Mouse (Mus musculus) forebrain, embryonic 15.5 days (tissue): ENCODE measurements around the gene Vps4b. TPM values are rescaled to one million over a fixed set of nuclear protein-coding genes. Genes with fewer than 3 reads are reported as not detected.
A peak's percentile ranks its signal among the peaks of the same experiment; 100 is the strongest.
"Not testable (repeated sequence)": the region's sequence is repeated elsewhere in the genome, so short reads cannot be mapped to it uniquely, and the experiment has no call there.

Experiments
- ATAC-seq: fragments of 200-750 bp; cut with Nextera tagmentation; replicated peaks from 2 replicates; pipeline ENCODE4 v1.8.0; 2017; ENCODE audit warnings: mild to moderate bottlenecking, moderate TSS enrichment, moderate library complexity
- H3K27ac ChIP-seq: fragments of 300-500 bp; sonication (generic); replicated peaks from 2 replicates; pipeline ENCODE4 v1.5.1; 2015; ENCODE audit warnings: mild to moderate bottlenecking, inconsistent platforms
- H3K27me3 ChIP-seq: fragments of 300-500 bp; sonication (generic); 2 replicates; pipeline ENCODE4 v1.6.1; 2015; ENCODE audit warnings: inconsistent platforms
- H3K36me3 ChIP-seq: fragments of 300-500 bp; sonication (generic); 2 replicates; pipeline ENCODE4 v1.6.1; 2015; ENCODE audit warnings: mild to moderate bottlenecking, inconsistent platforms
- H3K4me1 ChIP-seq: fragments of 300-500 bp; sonication (generic); 2 replicates; pipeline ENCODE4 v1.6.1; 2015; ENCODE audit warnings: inconsistent platforms
- H3K4me2 ChIP-seq: fragments of 300-500 bp; sonication (generic); replicated peaks from 2 replicates; pipeline ENCODE4 v1.6.1; 2015; ENCODE audit warnings: mild to moderate bottlenecking, inconsistent platforms
- H3K4me3 ChIP-seq: fragments of 300-500 bp; sonication (generic); 2 replicates; pipeline ENCODE4 v1.5.1; 2015; ENCODE audit warnings: mild to moderate bottlenecking, inconsistent platforms
- H3K9ac ChIP-seq: fragments of 300-500 bp; sonication (generic); replicated peaks from 2 replicates; pipeline ENCODE4 v1.6.1; 2015; ENCODE audit warnings: mild to moderate bottlenecking, inconsistent platforms
- H3K9me3 ChIP-seq: fragments of 300-500 bp; sonication (generic); 2 replicates; pipeline ENCODE4 v1.6.1; 2016; ENCODE audit warnings: inconsistent platforms
- WGBS: fragments of 180-500 bp; shearing (Covaris S2); methylation state at CpG from one replicate; pipeline ENCODE4 v1.1.7; 2015; ENCODE audit warnings: mixed read lengths; 5-methylcytosine and 5-hydroxymethylcytosine counted together
- polyA plus RNA-seq: library from polyadenylated mRNA; unstranded; fragments of >200 nt; fragmentation: Nextera tagmentation; extraction: Ambion mirVana; gene quantifications from 2 replicates; pipeline ENCODE4 v1.2.1, GENCODE M21; 2015

The Vps4b gene
- polyA plus RNA-seq, 1 experiment from 2014 or later = 44.8 TPM

DNA sequence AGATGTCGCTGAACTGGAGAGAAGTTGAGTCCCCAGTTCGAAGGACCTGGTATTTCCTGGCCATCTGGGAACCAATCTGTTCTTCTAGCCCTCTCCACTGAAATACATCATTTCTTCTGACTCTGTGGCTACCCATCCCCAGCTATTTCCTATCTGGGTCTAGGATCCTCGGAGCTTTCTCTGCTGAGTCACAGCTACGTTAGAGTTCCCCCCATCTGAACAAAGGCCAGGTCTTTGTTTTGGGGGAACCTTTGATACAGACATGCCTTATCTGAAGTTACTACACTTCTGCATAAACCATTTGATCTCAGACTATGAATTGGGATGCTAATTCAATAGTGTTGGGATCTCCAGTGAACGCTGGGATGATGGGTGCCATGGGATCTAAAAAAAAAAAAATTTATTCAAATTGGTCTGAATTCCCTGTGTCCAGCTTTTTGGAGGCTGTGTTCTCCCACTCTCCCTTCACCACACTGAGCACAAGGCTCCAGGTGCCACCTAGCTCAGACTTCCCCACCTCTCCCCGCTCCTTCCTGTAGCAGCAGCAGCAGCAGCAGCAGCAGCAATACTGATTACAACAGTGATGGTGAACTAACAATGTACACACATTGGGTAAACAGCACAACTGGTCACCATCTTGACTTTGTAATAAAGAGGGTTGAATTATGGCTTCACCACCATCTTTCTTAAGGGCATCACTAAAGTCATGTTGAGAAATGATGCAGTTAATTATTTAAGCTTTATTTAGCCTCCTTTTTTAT is 47.8 kb downstream of the Vps4b start:
- Histone ChIP-seq H3K36me3 (peaks cover 14% of the 10 kb centered on the region), H3K27me3 (no peaks in the 10 kb centered on the region), H3K4me1 (no peaks in the 10 kb centered on the region), H3K9me3 (no peaks in the 10 kb centered on the region), H3K27ac (no peak overlapping the region), H3K4me2 (no peak overlapping the region), H3K9ac (no peak overlapping the region), H3K4me3 (no peak overlapping the region)
- ATAC-seq = no peak
- 87% methylated on average over 6 of the region's 6 CpGs for WGBS

DNA sequence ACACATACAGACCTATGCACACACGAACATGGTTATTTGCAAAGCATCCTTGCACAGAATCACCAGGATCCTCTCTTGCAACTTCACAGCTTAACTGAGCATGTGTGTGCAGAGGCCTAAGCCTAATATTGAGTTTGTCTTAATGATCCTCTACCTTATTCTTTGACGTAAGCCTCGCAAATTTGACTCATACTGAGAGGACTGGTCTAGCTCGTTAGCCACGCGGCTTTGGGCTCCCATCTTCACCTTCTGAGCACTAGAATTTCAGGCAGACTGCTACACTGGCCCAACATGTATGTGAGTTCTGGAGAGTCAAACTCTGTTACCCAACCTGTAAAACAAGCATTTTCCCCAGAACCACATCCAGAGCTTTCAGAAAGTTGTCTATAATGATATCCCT is 53.5 kb downstream of the Vps4b start:
- ATAC-seq = no peak
- 67% methylated on average over 6 of the region's 6 CpGs for WGBS

DNA sequence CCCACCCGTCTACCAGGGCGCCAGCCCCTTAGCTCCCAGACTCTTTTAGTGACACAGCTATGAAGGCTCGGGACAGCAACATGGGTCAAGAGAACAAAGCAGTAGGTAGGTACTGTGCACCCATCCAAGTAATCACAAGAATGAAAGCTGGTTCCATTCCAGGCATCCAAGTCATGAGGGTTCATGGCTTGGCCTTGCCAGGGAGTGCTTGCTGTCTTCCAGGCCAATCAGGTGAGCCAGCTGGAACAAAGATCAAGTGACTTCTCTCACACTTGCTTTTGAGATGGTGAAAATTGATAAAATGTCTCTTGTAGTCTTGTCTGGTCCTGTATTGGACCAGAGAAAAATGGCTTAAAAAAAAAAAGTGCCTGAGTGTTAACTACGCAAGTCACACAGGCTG is 55.8 kb downstream of the Vps4b start:
- Histone ChIP-seq H3K4me3 (no peak overlapping the region), H3K9me3 (no peaks in the 10 kb centered on the region), H3K36me3 (no peaks in the 10 kb centered on the region; the same call in 1 of the 2 replicates), H3K27ac (no peak overlapping the region), H3K9ac (no peak overlapping the region), H3K27me3 (no peaks in the 10 kb centered on the region), H3K4me2 (no peak overlapping the region), H3K4me1 (no peaks in the 10 kb centered on the region)
- no peak for ATAC-seq
- WGBS = 93% methylated on average over 4 of the region's 4 CpGs

More for the DNA sequence above, 53.5 kb downstream of the Vps4b start:
- H3K9ac ChIP-seq = no peak overlapping the region
- no peaks in the 10 kb centered on the region for H3K9me3 ChIP-seq
- H3K4me2 ChIP-seq = no peak overlapping the region
- no peak overlapping the region for H3K27ac ChIP-seq
- no peaks in the 10 kb centered on the region for H3K27me3 ChIP-seq
- H3K4me3 ChIP-seq = no peak overlapping the region
- H3K4me1 ChIP-seq = no peaks in the 10 kb centered on the region
- peaks cover 14% of the 10 kb centered on the region for H3K36me3 ChIP-seq

DNA sequence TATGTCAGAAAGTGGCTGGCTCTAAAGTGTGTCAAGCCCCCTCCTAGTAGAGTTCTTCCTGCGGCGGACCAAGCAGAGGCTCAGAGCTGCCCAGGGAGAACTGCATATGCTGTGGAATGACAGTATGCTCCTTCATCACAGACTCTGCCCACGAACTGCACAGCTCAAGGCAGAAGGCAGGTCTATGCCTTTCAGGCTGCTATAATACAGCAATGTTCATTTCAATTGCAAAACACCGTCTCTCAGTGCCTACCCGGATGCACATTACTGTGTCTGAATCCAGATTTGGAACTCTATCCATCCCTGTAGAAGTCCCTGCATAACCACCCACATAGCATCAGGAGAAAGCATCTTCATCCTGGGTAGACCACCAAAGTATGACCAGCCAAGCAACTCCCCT is 56.7 kb downstream of the Vps4b start:
- Histone ChIP-seq H3K4me1 (no peaks in the 10 kb centered on the region), H3K36me3 (no peaks in the 10 kb centered on the region), H3K4me3 (no peak overlapping the region), H3K9ac (no peak overlapping the region), H3K27me3 (no peaks in the 10 kb centered on the region), H3K9me3 (no peaks in the 10 kb centered on the region), H3K27ac (no peak overlapping the region), H3K4me2 (no peak overlapping the region)
- ATAC-seq = no peak
- 91% methylated on average over 5 of the region's 5 CpGs for WGBS

DNA sequence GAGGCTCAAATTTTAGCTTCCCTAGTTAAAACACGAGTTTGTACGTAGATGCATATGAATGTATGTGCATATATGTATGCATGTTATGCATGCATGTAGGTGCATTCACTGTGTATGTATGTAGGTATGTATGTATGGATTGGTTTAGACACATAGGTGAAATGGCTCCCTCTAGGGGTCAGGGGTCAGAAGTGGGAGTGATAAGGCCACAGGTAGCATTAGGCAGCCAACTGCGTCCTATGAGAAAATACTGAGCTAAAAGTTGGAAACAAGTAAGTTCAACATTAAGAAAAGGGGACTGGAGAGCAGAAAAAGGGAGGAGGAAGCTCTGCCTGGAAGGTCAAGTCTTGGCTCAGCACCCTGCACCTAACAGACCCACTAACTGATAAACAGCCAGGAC is 58.4 kb downstream of the Vps4b start:
- Histone ChIP-seq H3K27ac (no peak overlapping the region), H3K36me3 (peaks cover 5% of the 10 kb centered on the region; the same call in 1 of the 2 replicates), H3K4me2 (no peak overlapping the region), H3K4me3 (no peak overlapping the region), H3K4me1 (no peaks in the 10 kb centered on the region), H3K9ac (no peak overlapping the region), H3K27me3 (no peaks in the 10 kb centered on the region), H3K9me3 (no peaks in the 10 kb centered on the region)
- ATAC-seq = no peak
- 89% methylated on average over 3 of the region's 3 CpGs for WGBS

DNA sequence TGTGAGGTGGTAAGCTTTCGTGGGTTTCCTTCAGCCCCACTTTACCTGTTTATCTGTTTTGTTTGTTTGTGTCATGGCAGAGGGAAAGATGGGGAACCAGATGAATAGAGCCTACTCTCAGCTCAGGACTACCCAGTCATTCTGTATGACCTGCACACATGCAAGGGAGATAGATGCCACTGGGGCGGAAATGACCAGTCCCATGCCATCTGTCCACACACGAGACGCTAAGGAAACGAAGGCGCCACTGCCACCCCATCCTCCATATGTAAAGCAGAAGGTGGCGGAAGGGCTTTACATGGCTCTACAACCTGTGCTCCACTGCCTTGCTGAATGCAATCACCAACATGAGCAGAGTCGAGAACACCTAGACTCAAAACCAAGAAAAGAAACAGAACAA is 60.3 kb downstream of the Vps4b start:
- H3K27me3 ChIP-seq = no peaks in the 10 kb centered on the region
- 89% methylated on average over 8 of the region's 8 CpGs for WGBS
- peaks cover 5% of the 10 kb centered on the region; the same call in 1 of the 2 replicates for H3K36me3 ChIP-seq
- no peaks in the 10 kb centered on the region for H3K4me1 ChIP-seq
- H3K9ac ChIP-seq = no peak overlapping the region
- H3K9me3 ChIP-seq = no peaks in the 10 kb centered on the region
- H3K4me2 ChIP-seq = no peak overlapping the region
- no peak overlapping the region for H3K4me3 ChIP-seq
- ATAC-seq = no peak
- H3K27ac ChIP-seq = no peak overlapping the region

DNA sequence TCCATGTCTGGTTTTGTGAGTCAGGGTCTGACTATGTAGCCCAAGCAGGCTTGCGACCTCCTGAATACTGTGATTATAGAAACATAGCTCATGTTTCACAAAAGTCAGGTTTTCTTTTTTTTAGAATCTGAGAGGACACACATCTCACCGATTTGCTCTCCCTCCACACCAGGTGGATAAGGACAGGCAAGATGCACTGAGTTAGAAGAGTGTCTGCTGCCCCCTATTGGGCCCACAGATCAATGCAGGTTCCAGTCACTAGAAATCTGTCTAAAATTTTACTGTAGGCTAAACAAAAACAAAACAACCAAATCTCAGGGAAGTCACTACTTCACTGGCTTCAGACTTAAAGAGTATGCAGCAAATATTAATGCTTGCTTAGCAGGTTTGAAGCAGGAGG is 60.9 kb downstream of the Vps4b start:
- no peak overlapping the region for H3K4me3 ChIP-seq
- H3K4me1 ChIP-seq = no peaks in the 10 kb centered on the region
- no peaks in the 10 kb centered on the region for H3K9me3 ChIP-seq
- no peaks in the 10 kb centered on the region for H3K27me3 ChIP-seq
- no peak overlapping the region for H3K9ac ChIP-seq
- H3K36me3 ChIP-seq = peaks cover 5% of the 10 kb centered on the region; the same call in 1 of the 2 replicates
- ATAC-seq = 0 out of 2 replicates have a peak, but pooled peaks have one; percentile 13
- 51% methylated on average over 2 of the region's 2 CpGs for WGBS
- no peak overlapping the region for H3K4me2 ChIP-seq
- H3K27ac ChIP-seq = no peak overlapping the region

DNA sequence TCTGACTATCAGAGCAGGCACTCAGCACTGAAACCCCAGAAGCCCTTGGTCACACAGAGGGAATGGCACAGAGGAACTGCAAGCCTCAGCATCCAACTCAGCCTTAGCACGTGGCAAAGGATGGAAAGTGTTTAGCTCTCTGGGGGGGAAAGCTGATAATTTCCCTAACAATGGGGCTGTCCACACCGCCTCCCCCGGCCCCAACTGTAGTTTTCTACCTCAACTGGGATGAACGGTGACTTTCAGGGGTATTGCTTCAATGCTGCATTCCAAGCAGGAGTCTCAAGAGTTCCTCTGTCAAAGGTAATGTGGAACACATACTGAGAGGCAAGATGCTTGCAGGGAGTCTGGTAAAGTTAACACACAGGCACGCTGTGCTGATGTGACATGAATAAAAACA is 74.5 kb downstream of the Vps4b start:
- H3K4me1 ChIP-seq = no peaks in the 10 kb centered on the region
- no peak overlapping the region for H3K27ac ChIP-seq
- no peak for ATAC-seq
- H3K9ac ChIP-seq = no peak overlapping the region
- H3K4me3 ChIP-seq = no peak overlapping the region
- 24% methylated on average over 5 of the region's 5 CpGs for WGBS
- no peaks in the 10 kb centered on the region for H3K9me3 ChIP-seq
- no peaks in the 10 kb centered on the region for H3K27me3 ChIP-seq
- no peak overlapping the region for H3K4me2 ChIP-seq
- H3K36me3 ChIP-seq = 0 out of 2 replicates have a peak, but pooled peaks cover 3% of the 10 kb centered on the region

DNA sequence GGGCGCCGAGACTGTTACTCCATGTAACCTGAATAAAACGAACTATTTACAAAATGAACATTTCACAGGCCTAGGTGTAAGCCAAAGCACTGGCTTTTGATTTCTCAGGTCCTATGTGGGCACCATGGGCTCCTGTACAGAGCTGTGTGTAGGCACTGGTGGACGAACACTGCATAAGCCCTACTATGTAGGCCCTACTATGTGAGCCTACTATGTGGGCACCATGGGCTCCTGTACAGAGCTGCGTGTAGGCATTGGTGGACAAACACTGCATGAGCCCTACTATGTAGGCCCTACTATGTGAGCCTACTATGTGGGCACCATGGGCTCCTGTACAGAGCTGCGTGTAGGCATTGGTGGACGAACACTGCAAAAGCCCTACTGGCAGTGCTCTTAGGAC is 78.8 kb downstream of the Vps4b start:
- not testable (repeated sequence) for H3K27me3 ChIP-seq, H3K36me3 ChIP-seq, H3K4me3 ChIP-seq, H3K4me1 ChIP-seq, H3K4me2 ChIP-seq, H3K9ac ChIP-seq, H3K27ac ChIP-seq, H3K9me3 ChIP-seq, ATAC-seq
- WGBS = 73% methylated on average over 7 of the region's 7 CpGs

DNA sequence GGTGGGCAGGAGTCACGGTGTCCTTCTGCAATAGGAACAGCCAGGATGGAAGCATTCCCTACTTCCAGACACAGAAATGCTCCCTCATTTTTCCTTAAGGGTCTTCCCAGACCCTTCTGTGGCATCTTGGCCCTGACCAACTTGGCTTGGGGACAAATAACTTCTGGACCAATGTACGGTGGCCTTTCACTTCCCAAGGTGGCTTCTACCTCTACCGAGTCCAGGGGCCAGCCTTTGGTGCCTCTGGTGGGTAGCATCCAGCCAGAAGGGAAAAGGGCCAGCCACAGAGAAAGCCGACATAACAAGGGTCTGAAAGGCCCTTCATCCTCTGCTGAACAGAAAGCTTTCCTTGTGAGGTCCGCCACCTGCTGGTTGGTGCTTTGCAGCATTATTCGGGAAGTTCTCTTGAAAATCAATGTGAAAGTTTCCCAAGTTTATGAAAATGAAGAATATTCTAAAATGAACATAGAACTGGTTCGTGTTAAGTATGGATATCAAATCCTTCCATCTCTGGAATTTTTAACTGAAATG is 79.4 kb downstream of the Vps4b start:
- no peak for ATAC-seq
- H3K36me3 ChIP-seq = no peaks in the 10 kb centered on the region
- H3K27ac ChIP-seq = no peak overlapping the region
- H3K4me3 ChIP-seq = no peak overlapping the region
- H3K27me3 ChIP-seq = no peaks in the 10 kb centered on the region
- H3K4me2 ChIP-seq = no peak overlapping the region
- no peaks in the 10 kb centered on the region for H3K9me3 ChIP-seq
- no peak overlapping the region for H3K9ac ChIP-seq
- H3K4me1 ChIP-seq = peaks cover 16% of the 10 kb centered on the region
- WGBS = 27% methylated on average over 7 of the region's 7 CpGs

DNA sequence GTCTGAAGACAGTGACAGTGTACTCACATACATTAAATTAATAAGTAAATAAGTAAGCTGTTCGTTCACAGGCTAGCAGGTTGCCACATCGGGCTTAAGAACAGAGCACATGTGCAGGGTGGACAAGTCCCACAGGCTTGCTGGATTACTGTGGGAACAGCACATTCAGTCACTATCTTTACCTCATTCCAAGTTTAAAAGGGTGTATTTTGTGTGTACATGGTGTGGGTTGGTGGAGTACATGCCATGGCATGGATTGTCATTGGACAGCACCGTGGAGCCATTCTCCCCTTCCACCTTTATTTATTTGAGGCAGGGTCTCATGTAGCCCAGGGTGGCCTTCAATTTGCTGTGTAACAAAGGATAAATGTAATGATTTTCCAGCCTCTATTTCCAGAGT is 80.4 kb downstream of the Vps4b start:
- ATAC-seq = no peak
- 81% methylated on average over 3 of the region's 3 CpGs for WGBS

DNA sequence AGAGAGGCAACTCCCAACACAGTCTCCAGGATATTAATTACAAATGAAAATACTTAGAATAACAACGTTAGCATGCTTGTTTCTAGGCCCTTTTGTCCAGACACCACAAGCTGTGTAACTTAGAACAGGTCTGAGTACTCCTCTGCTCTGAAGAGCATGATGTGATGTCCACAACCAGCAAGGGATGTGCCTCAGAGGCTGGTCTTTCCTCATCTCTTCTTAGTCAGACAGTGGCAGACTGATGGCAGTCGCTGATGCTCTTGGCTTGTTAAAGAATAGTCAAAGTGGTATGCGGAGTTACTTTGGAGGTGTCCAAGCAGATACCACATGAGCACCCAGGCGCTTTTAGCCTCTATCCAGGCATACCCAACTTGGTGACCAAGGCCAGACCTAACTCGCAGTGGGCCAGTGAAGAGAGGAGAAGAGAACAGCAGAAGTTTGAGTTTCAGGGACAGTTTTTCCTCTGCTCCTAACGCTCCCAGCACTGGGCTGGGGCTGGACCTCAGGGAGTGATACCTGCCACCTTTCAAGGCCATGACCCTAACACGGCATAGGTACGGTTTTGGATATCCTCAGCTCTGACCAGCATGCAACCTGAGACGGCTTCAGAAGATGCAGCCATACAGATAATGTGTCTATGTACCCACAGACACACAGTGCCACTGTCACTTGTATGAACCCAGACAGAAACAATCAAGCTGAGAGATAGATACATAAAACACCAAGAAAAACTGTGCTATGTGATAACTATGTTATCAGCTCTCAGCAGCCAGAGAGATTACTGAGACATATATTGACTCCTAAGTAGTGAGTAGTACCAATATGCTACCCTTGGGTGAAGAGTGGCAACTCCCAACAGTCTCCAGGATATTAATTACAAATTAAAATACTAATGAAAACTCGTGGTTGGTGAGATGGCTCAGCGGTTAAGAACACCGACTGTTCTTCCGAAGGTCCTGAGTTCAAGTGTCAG is 81.1 kb downstream of the Vps4b start:
- H3K36me3 ChIP-seq = no peaks in the 10 kb centered on the region
- no peak overlapping the region for H3K4me3 ChIP-seq
- no peak overlapping the region for H3K4me2 ChIP-seq
- H3K9ac ChIP-seq = no peak overlapping the region
- H3K9me3 ChIP-seq = no peaks in the 10 kb centered on the region
- ATAC-seq = no peak
- no peak overlapping the region for H3K27ac ChIP-seq
- no peaks in the 10 kb centered on the region for H3K27me3 ChIP-seq
- peaks cover 26% of the 10 kb centered on the region for H3K4me1 ChIP-seq
- 88% methylated on average over 13 of the region's 13 CpGs for WGBS

More for the DNA sequence above, 80.4 kb downstream of the Vps4b start:
- Histone ChIP-seq H3K4me2 (no peak overlapping the region), H3K4me3 (no peak overlapping the region), H3K4me1 (peaks cover 26% of the 10 kb centered on the region), H3K27me3 (no peaks in the 10 kb centered on the region), H3K27ac (no peak overlapping the region), H3K9ac (no peak overlapping the region), H3K36me3 (no peaks in the 10 kb centered on the region), H3K9me3 (no peaks in the 10 kb centered on the region)
